In the genomic region with DNA sequence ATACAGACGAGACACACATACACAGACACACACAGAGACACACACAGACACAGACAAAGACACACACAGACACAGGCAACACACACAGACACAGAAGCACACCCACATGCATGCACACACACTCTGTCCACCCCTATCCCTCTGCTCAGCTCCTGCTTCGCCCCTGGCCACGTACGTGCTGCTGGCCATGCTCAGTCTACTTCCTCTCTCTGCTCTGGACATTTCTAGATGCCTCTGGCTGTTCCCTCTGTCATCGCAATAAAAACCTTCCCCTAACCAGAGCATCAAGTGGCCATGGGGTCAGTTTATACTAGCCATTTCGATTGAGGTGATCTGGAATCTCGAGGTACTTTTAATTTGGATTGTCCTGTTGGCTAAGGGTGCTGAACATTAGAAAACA, we compare ENCODE assay signal across 27 mouse cellular contexts.
DNase-seq lines count a peak whose midpoint lies in the region; ATAC-seq and TF ChIP-seq lines count a peak whose summit lies in the region.
"Had no signal": no experiment of that assay in that cellular context is flagged by ENCODE, and none has a peak within 500 bp of the region (broad histone marks: within the 10 kb centered on the region; RNA-seq: fewer than 3 reads in every experiment).

No protein-coding gene starts in this region.

- no peak overlapping the region for H3K4me3 ChIP-seq in layer of hippocampus, adult 2 months
- no peak overlapping the region for H3K4me3 ChIP-seq in hindbrain, embryonic 16.5 days (ENCODE audit: low read length)
- H3K4me3 ChIP-seq: forebrain, embryonic 10.5 days; forebrain, embryonic 13.5 days; heart, embryonic 12.5 days; heart, embryonic 15.5 days; hindbrain, embryonic 12.5 days; hindbrain, embryonic 15.5 days; intestine, embryonic 15.5 days had no signal

- intact Hi-C loops in heart, postnatal 36 days (cut with DNase I), result no loop called here

- WGBS in hindbrain, embryonic 16.5 days, result 91% methylated on average over 7 of the region's 7 CpGs

- H3K9ac ChIP-seq in hindbrain, embryonic 16.5 days (ENCODE audit: low read depth, low read length), result no peak overlapping the region
- H3K9ac ChIP-seq: forebrain, embryonic 13.5 days; heart, embryonic 12.5 days; heart, embryonic 15.5 days; hindbrain, embryonic 12.5 days; hindbrain, embryonic 15.5 days; intestine, embryonic 15.5 days had no signal

- no peak for TF ChIP-seq CTCF in layer of hippocampus, adult 2 months (conservative IDR thresholded peaks at IDR 0.05)

- no peak overlapping the region for H3K4me2 ChIP-seq in hindbrain, embryonic 16.5 days (ENCODE audit: low read length)
- H3K4me2 ChIP-seq: forebrain, embryonic 13.5 days; heart, embryonic 12.5 days; heart, embryonic 15.5 days; hindbrain, embryonic 12.5 days; hindbrain, embryonic 15.5 days; intestine, embryonic 15.5 days had no signal

- no peak overlapping the region for H3K27ac ChIP-seq in layer of hippocampus, adult 2 months
- H3K27ac ChIP-seq in hindbrain, embryonic 16.5 days (ENCODE audit: low read depth, low read length), result no peak overlapping the region
- H3K27ac ChIP-seq: forebrain, embryonic 10.5 days; forebrain, embryonic 13.5 days; heart, embryonic 15.5 days; hindbrain, embryonic 12.5 days; hindbrain, embryonic 15.5 days; intestine, embryonic 15.5 days had no signal

- no peaks in the 10 kb centered on the region for H3K27me3 ChIP-seq in hindbrain, embryonic 16.5 days (replicated peaks; ENCODE audit: control insufficient read depth, insufficient read depth, low read length)
- H3K27me3 ChIP-seq: CH12.LX; forebrain, embryonic 13.5 days; heart, embryonic 12.5 days; heart, embryonic 15.5 days; hindbrain, embryonic 12.5 days; hindbrain, embryonic 15.5 days; intestine, embryonic 15.5 days had no signal

- H3K36me3 ChIP-seq in hindbrain, embryonic 16.5 days (ENCODE audit: control insufficient read depth, insufficient read depth, low read length), result no peaks in the 10 kb centered on the region
- H3K36me3 ChIP-seq: forebrain, embryonic 10.5 days; G1E; heart, embryonic 12.5 days; heart, embryonic 15.5 days; hindbrain, embryonic 12.5 days; hindbrain, embryonic 15.5 days; intestine, embryonic 15.5 days had no signal

- peak; percentile 57 for ATAC-seq in megakaryocyte, adult 5-6 weeks (ENCODE audit: poor library complexity, severe bottlenecking)
- ATAC-seq in hindbrain, embryonic 16.5 days, result no peak
- ATAC-seq: forebrain, embryonic 13.5 days; forebrain, embryonic 16.5 days; intestine, embryonic 15.5 days had no signal

- H3K4me1 ChIP-seq in hindbrain, embryonic 16.5 days (ENCODE audit: control insufficient read depth, insufficient read depth, low read depth, low read length), result no peaks in the 10 kb centered on the region
- H3K4me1 ChIP-seq: forebrain, embryonic 10.5 days; forebrain, embryonic 13.5 days; heart, embryonic 12.5 days; hindbrain, embryonic 12.5 days; hindbrain, embryonic 15.5 days; intestine, embryonic 15.5 days had no signal

- DNase-seq in heart, adult 11 months, result peak; percentile 86
- no peak for DNase-seq in heart, postnatal 36 days
- peak; percentile 5 for DNase-seq in layer of hippocampus, adult 9-11 months
- no peak for DNase-seq in layer of hippocampus, adult 2 months (ENCODE audit: low spot score in 2 of 2)
- no peak for DNase-seq in Muller cell, postnatal 12 days (ENCODE audit: inconsistent ontology term)
- DNase-seq: adrenal gland, adult 2 months; adrenal gland, postnatal 14 days; B cell, adult 2 months; cerebellum, adult 11 months; cerebellum, adult 2 months; cerebellum, adult 9-11 months; cerebellum, postnatal 36 days; gastrocnemius, postnatal 10 days; gastrocnemius, postnatal 36 days; heart, postnatal 14 days had no signal

- H3K9me3 ChIP-seq in hindbrain, embryonic 16.5 days (ENCODE audit: control insufficient read depth, low read length), result no peaks in the 10 kb centered on the region
- H3K9me3 ChIP-seq: forebrain, embryonic 10.5 days; forebrain, embryonic 13.5 days; heart, embryonic 15.5 days; hindbrain, embryonic 12.5 days; hindbrain, embryonic 15.5 days; intestine, embryonic 15.5 days had no signal

Comparison
In these comparisons a context has a peak if more than half of its experiments do, and no peak if none do; other contexts are left out.
1. DNase-seq: peak in heart, adult 11 months (single experiment) and layer of hippocampus, adult 9-11 months (single experiment); none in heart, postnatal 36 days (0 of 2), layer of hippocampus, adult 2 months (0 of 2) and Muller cell, postnatal 12 days (single experiment).